Mouse (Mus musculus) Muller cell, postnatal 12 days (primary cell): ENCODE measurements at regions not wholly inside any gene's neighbourhood (a gene's known extent, or its start where the extent isn't known, plus 50 kb on each side); places are given as distances from the start of the nearest gene placed in this dataset.
A peak's percentile ranks its signal among the peaks of the same experiment; 100 is the strongest.
"Not testable (repeated sequence)": the region's sequence is repeated elsewhere in the genome, so short reads cannot be mapped to it uniquely, and the experiment has no call there.

ENCODE experiments used
- DNase-seq: peaks from one replicate; pipeline ENCODE4 v3.0.0-alpha.2; 2015; ENCODE audit errors: inconsistent ontology term

DNA sequence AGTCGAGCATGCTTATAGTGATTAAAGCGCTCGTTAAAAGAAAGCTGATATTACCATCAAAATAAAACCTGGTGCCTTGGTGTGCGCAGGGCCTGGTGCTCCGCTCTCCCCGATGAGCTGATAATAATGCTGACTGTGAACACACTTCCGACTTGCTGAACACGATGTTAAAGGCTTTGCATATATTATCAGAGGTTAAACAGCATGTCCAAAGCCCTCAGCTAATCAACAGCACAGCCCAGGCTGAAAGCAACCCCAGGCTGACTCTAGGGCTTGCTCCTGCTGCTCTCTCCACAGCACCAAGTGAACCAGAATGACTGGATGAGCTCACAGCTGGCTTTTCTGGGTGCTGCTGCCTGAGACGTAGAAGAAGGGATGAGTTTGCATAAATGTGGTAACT, 238.2 kb upstream of the 1700012A03Rik start:
- no peak for DNase-seq

DNA sequence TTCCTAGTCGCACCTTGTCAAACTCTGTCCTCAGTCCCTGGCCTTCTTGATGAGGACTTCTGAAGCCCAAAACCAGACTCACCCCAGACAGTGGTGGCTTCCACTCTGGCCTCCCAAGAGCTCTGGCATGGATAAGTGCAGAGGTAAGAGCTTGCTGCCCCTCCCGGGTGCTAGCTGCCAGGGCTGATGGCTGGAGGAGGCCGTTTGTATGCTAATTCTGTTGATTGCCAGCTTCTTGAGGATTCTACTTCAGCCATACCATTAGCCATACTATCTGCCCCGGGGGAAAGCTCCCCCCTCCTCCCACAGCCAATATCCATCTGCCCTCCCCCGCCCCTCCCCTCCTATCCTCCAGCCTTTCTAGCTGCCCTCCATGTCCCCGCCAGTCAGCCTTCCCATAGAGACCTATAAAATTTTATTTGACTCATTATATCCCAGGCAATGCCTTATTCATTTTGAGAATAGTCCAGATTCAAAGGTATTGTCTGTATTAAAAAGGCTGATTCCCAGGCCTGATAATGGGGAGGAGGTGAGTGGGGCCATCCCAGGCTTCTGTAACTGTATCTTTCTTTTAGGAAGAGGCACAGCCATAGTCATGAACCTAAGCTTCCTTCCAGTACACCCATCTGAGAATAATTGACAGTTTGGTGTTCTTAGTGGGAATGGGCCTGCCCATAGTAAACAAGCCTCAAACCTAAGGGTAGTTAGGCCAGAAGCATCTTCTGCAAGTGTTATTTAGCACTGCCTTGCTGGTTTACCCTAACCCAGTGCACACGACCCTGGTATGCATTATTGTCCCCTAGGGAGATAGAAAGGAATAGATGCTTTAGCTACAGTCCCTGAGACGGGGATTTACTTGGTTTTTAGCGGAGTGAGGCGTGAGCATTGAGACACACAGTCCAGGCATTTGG, 239.2 kb upstream of the 1700012A03Rik start:
- DNase-seq, result no peak

DNA sequence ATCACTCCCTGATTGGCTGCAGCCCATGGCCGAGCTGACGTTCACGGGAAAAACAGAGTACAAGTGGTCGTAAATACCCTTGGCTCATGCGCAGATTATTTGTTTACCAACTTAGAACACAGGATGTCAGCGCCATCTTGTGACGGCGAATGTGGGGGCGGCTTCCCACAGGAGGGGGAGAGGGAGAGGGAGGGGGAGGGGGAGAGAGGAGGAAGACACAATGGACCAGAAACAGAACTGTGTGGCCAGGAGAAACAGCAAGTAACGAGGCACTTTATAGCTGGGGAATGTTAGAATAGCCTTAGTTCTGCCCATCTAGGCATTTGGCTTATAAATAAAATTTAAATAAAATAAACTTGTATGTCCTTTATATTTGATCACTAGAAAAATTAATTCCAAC, 240.7 kb upstream of the Podxl start:
- DNase-seq, result not testable (repeated sequence)

DNA sequence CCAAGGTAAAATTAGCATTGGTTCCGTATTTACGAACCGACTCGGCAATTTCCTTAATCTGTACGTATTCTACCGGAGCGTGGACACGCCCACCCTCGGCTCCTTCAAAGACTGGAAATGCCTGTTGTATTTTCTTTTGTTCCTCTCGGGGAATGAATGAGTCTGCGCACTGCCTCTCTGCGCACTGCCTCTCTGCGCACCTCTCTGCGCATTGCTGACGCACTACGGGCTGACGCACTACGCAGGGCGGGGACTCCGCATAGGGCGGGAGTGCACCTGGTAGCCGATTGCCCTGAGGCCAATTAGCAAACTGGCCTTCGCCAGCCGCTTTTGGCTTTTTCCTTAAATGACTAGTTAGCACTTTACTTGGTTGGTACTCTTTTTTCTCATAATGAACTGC, 239.4 kb upstream of the Podxl start:
- not testable (repeated sequence) for DNase-seq

DNA sequence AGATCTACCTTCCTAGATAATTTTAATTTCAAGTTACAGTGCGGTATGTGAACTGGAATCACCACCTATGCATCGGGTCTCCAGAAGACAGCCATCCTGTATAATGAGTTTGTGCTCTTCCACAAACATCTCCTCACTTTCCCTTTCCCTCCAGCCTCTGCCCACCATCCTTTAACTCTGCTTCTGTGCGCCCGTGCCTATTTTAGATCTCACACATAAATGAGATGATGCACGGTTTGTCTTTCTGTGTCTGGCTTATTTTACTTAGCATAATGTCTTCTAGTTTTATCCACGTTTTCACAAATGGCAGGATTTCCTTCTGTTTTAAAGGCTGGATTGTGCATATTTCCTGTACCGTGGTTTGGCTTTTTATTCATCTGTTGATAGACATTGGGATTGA, 227.8 kb upstream of the Podxl start:
- no peak for DNase-seq

- no peak for DNase-seq
These were observed 227.1 kb upstream of the Podxl start for GRCm38 (mm10) chr6:31790906-31791305.

DNA sequence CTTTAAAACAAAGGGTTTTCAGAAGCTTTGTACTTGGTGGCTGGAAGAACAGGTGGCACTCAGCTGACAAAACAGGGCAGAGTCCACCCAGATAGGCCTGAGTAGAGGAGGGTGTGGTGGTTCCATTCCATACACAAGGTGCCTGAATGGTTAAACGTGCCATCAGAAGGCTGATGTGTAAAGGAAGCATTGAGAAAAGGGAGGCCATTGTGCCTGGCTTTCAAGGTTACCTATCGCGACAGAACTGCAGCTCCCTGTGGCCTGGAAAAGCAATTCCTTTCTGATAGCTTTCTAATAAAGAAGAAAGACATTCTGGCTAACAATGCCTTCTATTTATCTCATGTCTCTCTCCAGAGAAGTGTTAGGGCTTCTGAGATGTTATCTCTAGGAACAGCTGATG, 213.1 kb upstream of the Podxl start:
- no peak for DNase-seq

GRCm38 (mm10) chr6:31771916-31772315, 208.1 kb upstream of the Podxl start:
- no peak for DNase-seq

DNA sequence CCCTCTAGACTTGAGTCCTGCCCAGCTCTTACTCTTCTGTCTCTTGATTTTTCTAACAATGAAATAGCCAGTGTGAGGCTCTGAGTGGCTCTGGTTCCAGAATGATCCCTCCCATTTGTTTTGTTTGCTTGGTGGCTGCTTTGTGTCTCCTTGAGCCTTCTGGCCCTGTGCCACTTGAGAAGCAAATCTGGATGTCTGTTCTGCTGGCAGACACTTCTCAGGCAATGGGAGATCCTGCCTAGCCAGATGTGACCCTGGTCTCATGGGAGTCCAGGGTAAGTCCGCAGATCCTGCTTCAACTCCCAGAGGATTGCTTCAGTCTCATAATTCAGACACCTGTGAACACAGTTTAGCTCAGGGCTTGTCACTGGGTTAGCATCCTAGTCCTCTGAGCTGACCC, 181.8 kb upstream of the Podxl start:
- DNase-seq, result no peak

DNA sequence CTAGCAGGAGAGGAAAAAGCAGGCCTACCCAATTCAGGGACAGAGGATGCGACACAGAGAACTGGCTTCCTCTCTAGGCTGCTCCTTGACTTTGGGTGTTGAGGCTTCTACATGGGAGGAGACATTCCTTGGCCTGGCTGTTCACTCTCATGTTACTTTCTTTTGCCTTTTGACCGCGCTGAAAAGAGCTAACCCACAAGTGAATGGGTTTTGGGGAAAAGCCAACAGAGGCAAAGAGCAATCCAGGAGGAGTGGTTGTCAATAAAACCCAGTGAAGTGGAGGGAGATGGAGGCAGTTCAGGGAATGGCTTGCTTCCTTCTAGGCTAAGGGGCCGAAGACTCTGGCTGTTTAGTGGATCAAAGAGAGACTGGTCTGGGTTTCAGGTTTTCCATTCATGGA, 167.6 kb upstream of the Podxl start:
- DNase-seq, result no peak

DNA sequence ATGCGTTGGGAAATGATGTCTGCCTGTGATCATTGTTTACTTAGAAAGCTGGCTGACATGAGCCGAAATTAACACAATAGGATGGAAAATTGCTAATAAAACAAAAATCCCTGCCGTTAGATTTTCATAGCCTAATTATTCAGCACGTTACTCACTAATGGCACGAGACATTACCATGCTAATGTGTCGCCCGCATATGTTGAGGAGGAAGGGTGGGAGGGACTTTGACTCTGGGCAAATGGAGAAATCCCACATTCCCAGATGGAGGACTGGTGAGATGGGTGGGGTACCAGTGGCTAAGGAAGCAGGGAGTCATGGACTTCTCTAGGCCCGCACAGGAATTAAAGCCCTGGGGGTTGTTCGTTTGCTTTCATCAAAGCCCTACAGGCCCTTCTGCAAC, 155.8 kb upstream of the Podxl start:
- DNase-seq, result no peak

GRCm38 (mm10) chr6:31718843-31719242, 155.1 kb upstream of the Podxl start:
- DNase-seq, result no peak

GRCm38 (mm10) chr6:31717531-31717930, 153.8 kb upstream of the Podxl start:
- peak; percentile 45 for DNase-seq

DNA sequence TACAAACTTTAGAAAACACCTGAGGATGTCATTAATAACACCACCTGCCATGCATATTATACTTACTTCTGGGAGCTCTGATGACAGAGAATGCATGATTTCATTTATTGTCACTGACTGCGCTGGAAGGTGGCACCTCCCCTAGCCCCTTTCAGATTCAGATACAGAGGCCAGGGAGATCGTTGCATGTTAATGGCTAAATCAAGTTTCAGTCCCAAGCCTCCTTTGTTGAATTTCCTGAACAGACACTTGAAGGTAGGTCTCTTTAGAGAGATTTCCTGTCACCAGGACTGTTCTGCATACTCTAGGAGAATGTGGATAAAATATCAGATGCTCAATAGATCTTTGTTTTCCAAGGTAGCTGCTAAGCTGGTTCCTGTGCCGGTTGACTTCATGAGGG, 143.5 kb upstream of the Podxl start:
- DNase-seq, result no peak

- no peak for DNase-seq
These were observed 140.4 kb upstream of the Podxl start for GRCm38 (mm10) chr6:31704191-31704590.

- no peak for DNase-seq
These were observed 139.2 kb upstream of the Podxl start for GRCm38 (mm10) chr6:31702931-31703330.

GRCm38 (mm10) chr6:31695885-31696284, 132.1 kb upstream of the Podxl start:
- DNase-seq, result no peak

GRCm38 (mm10) chr6:31693047-31693446, 129.3 kb upstream of the Podxl start:
- no peak for DNase-seq

DNA sequence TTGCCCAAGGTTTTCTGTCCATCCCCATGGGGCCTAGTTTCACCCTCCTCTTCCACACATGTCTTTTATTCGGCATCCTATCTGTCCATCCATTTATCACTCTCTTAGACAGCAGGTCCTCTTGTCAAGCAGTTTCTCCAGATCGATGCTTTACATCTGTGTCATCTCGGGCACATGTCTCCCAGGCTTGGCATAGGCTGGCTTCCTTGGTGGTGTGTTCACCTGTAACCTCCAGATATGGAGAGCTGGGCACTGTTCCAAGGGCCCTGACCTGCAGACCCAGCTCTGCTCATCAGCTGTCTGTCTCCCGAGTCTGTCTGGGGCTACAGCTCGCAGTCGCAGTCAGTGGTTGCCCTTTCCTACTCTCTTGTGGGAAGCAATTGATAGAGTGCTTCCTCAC, 128.2 kb upstream of the Podxl start:
- DNase-seq, result no peak

- DNase-seq, result no peak
These were observed 116.3 kb upstream of the Podxl start for GRCm38 (mm10) chr6:31680101-31680500.

- DNase-seq, result no peak
These were observed 102.1 kb upstream of the Podxl start for GRCm38 (mm10) chr6:31665671-31666486.

DNA sequence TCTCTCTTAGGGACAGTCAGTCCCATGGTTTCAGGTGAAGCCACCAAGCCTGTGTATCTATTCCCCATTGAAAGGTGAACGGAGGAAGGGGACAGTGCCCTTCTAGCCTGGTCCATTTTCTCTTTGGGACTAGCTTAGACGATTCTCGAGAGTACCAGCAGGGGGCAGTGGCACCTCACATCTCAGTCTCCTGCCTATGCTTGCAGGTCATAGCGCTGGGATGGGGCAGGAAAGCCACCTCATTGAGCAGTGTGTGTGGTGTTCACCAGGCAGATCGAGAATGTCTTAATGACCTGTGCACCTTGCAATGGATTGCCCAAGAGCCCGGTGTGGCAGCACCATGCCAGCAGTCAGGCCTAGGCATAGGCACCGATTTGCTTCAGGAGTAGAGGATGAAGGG, 100.7 kb upstream of the Podxl start:
- peak; percentile 38 for DNase-seq

DNA sequence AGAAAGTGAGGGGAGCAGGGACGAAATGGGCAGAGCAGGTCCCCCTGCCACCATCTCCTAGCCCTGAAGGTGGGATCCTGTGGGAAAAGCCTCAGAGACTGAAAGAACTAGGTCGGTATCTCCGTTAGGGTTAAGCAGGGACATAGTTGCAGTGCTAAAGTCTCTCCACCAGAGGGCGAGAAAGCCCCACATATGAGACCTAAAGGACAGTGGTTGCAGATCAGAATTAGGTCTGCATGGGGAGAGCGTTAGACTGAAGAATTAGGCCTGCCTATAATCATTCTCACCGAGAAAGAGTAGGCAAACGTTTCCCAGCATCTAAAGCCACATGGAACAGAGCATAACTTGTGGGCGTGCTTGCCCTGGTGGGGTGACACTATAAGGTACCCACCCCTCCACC, 97.0 kb upstream of the Podxl start:
- DNase-seq, result peak; percentile 52
